Mouse (Mus musculus): ENCODE results near the gene Nabp2. TPM values are rescaled to one million over a fixed set of nuclear protein-coding genes. Genes with fewer than 3 reads are reported as not detected.

Gene Nabp2
- polyA plus RNA-seq, 1 experiment = 458 TPM

GRCm38 (mm10) chr10:128409692-128410559, 1.4 kb downstream of the Nabp2 start:
- H3K9me3 ChIP-seq = no peaks in the 10 kb centered on the region
- H3K4me3 ChIP-seq (replicated peaks) = peak overlapping the region; percentile 94
- TF ChIP-seq GATA1 (IDR thresholded peaks at IDR 0.05; ENCODE audit: borderline replicate concordance, low read length) = no peak
- no peak for TF ChIP-seq FLI1 (IDR thresholded peaks at IDR 0.05; ENCODE audit: low read length)
- no peaks in the 10 kb centered on the region for H3K27me3 ChIP-seq (replicated peaks)
- H3K36me3 ChIP-seq (replicated peaks; ENCODE audit: low read length) = peaks cover 55% of the 10 kb centered on the region
- peaks cover 63% of the 10 kb centered on the region for H3K4me1 ChIP-seq

- peak overlapping the region; percentile 94 for H3K4me3 ChIP-seq (replicated peaks)
- H3K4me1 ChIP-seq = peaks cover 54% of the 10 kb centered on the region
- H3K27me3 ChIP-seq (replicated peaks) = no peaks in the 10 kb centered on the region
- no peaks in the 10 kb centered on the region for H3K9me3 ChIP-seq
- TF ChIP-seq GATA1 (IDR thresholded peaks at IDR 0.05; ENCODE audit: borderline replicate concordance, low read length) (no peak), FLI1 (IDR thresholded peaks at IDR 0.05; ENCODE audit: low read length) (no peak)
- H3K36me3 ChIP-seq (replicated peaks; ENCODE audit: low read length) = peaks cover 52% of the 10 kb centered on the region
These were observed 2.4 kb downstream of the Nabp2 start for GRCm38 (mm10) chr10:128408591-128409535.

GRCm38 (mm10) chr10:128403931-128404330, 7.4 kb downstream of the Nabp2 start:
- H3K36me3 ChIP-seq (replicated peaks; ENCODE audit: low read length) = peaks cover 88% of the 10 kb centered on the region
- H3K4me1 ChIP-seq = peaks cover 22% of the 10 kb centered on the region
- no peaks in the 10 kb centered on the region for H3K27me3 ChIP-seq (replicated peaks)
- H3K4me3 ChIP-seq (replicated peaks) = no peak overlapping the region
- no peak for TF ChIP-seq GATA1 (IDR thresholded peaks at IDR 0.05; ENCODE audit: borderline replicate concordance, low read length)
- no peak for TF ChIP-seq FLI1 (IDR thresholded peaks at IDR 0.05; ENCODE audit: low read length)
- no peaks in the 10 kb centered on the region for H3K9me3 ChIP-seq

GRCm38 (mm10) chr10:128401638-128402037, 9.7 kb downstream of the Nabp2 start:
- H3K4me1 ChIP-seq = peaks cover 27% of the 10 kb centered on the region
- no peaks in the 10 kb centered on the region for H3K9me3 ChIP-seq
- TF ChIP-seq GATA1 (IDR thresholded peaks at IDR 0.05; ENCODE audit: borderline replicate concordance, low read length) = no peak
- H3K36me3 ChIP-seq (replicated peaks; ENCODE audit: low read length) = peaks cover 77% of the 10 kb centered on the region
- H3K4me3 ChIP-seq (replicated peaks) = no peak overlapping the region
- no peaks in the 10 kb centered on the region for H3K27me3 ChIP-seq (replicated peaks)

- TF ChIP-seq FLI1 (IDR thresholded peaks at IDR 0.05; ENCODE audit: low read length) = no peak
- TF ChIP-seq GATA1 (IDR thresholded peaks at IDR 0.05; ENCODE audit: borderline replicate concordance, low read length) = no peak
- peaks cover 23% of the 10 kb centered on the region for H3K4me1 ChIP-seq
- no peaks in the 10 kb centered on the region for H3K27me3 ChIP-seq (replicated peaks)
- H3K36me3 ChIP-seq (replicated peaks; ENCODE audit: low read length) = peaks cover 77% of the 10 kb centered on the region
- no peaks in the 10 kb centered on the region for H3K9me3 ChIP-seq
- H3K4me3 ChIP-seq (replicated peaks) = no peak within 1 kb of the TSS
These were observed 10.2 kb downstream of the Nabp2 start, which contains the start of gene Slc39a5 for GRCm38 (mm10) chr10:128401056-128401455. Slc39a5 (minus strand) TSS chr10:128401229.

GRCm38 (mm10) chr10:128400338-128400737, 11.0 kb downstream of the Nabp2 start:
- Histone ChIP-seq H3K9me3 (no peaks in the 10 kb centered on the region), H3K4me1 (peaks cover 20% of the 10 kb centered on the region), H3K36me3 (replicated peaks; ENCODE audit: low read length) (peaks cover 77% of the 10 kb centered on the region), H3K4me3 (replicated peaks) (no peak overlapping the region), H3K27me3 (replicated peaks) (no peaks in the 10 kb centered on the region)
- TF ChIP-seq FLI1 (IDR thresholded peaks at IDR 0.05; ENCODE audit: low read length) (no peak), GATA1 (IDR thresholded peaks at IDR 0.05; ENCODE audit: borderline replicate concordance, low read length) (no peak)

GRCm38 (mm10) chr10:128397466-128397865, 13.8 kb downstream of the Nabp2 start:
- Histone ChIP-seq H3K4me3 (replicated peaks) (no peak overlapping the region), H3K9me3 (no peaks in the 10 kb centered on the region), H3K36me3 (replicated peaks; ENCODE audit: low read length) (peaks cover 80% of the 10 kb centered on the region), H3K27me3 (replicated peaks) (no peaks in the 10 kb centered on the region), H3K4me1 (peaks cover 20% of the 10 kb centered on the region)
- TF ChIP-seq GATA1 (IDR thresholded peaks at IDR 0.05; ENCODE audit: borderline replicate concordance, low read length) = no peak
- no peak for TF ChIP-seq FLI1 (IDR thresholded peaks at IDR 0.05; ENCODE audit: low read length)

GRCm38 (mm10) chr10:128396716-128397264, 14.5 kb downstream of the Nabp2 start:
- Histone ChIP-seq H3K36me3 (replicated peaks; ENCODE audit: low read length) (peaks cover 82% of the 10 kb centered on the region), H3K4me1 (peaks cover 22% of the 10 kb centered on the region), H3K27me3 (replicated peaks) (no peaks in the 10 kb centered on the region), H3K4me3 (replicated peaks) (no peak overlapping the region), H3K9me3 (no peaks in the 10 kb centered on the region)
- no peak for TF ChIP-seq FLI1 (IDR thresholded peaks at IDR 0.05; ENCODE audit: low read length)
- no peak for TF ChIP-seq GATA1 (IDR thresholded peaks at IDR 0.05; ENCODE audit: borderline replicate concordance, low read length)

- TF ChIP-seq GATA1 (IDR thresholded peaks at IDR 0.05; ENCODE audit: borderline replicate concordance, low read length) = no peak
- no peak for TF ChIP-seq FLI1 (IDR thresholded peaks at IDR 0.05; ENCODE audit: low read length)
- H3K27me3 ChIP-seq (replicated peaks) = no peaks in the 10 kb centered on the region
- H3K4me3 ChIP-seq (replicated peaks) = no peak overlapping the region
- H3K4me1 ChIP-seq = peaks cover 24% of the 10 kb centered on the region
- peaks cover 82% of the 10 kb centered on the region for H3K36me3 ChIP-seq (replicated peaks; ENCODE audit: low read length)
- no peaks in the 10 kb centered on the region for H3K9me3 ChIP-seq
These were observed 15.1 kb downstream of the Nabp2 start for GRCm38 (mm10) chr10:128396017-128396673.
